Mouse (Mus musculus) monocyte, adult 2 months (primary cell): ENCODE measurements around the gene Nob1.

Source experiments
- DNase-seq, 2 experiments: peaks; one replicate each; pipeline ENCODE4 v3.0.0; 2022; ENCODE audit warnings: low spot score in 2 of 2, low read depth in 1 of 2

Nob1 gene

DNA sequence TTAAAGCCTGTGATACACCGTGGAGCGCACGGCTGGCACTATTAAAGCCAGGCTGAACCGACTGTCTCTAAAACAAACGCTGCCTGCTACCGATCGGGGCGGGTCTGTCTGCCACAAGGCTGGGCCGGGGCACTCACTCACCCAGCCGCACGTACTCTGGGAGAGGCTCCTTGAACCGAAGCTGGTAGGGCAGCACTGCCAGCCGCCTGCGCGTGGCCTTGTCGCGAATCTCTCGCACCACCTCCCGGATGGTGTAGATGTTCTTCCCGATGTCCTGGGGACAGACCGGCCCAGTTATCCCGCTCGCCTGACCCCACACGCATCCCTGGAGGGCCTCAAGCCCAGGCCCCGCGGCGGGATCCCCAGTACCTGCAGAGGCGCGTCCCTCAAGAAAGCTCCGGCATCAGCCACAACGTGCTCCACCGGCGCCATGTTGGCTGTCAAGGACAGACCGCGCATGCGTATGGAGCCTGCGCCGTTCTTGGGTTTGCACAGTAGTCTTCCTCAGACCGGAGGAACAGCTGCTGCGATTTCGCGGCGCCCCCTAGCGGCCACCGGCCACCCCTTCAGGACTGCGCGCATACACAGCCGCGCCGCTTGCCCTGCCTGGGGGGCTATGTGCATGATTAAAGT is at the start of gene Nob1:
Gene Nob1, minus strand, starts transcription at position 455 of the 633 bp plus-strand sequence.
- peak; percentile 85 to 91 for DNase-seq

GRCm38 (mm10) chr8:107473369-107473768 is 48.5 kb upstream of the Nob1 start:
- no peak for DNase-seq

DNA sequence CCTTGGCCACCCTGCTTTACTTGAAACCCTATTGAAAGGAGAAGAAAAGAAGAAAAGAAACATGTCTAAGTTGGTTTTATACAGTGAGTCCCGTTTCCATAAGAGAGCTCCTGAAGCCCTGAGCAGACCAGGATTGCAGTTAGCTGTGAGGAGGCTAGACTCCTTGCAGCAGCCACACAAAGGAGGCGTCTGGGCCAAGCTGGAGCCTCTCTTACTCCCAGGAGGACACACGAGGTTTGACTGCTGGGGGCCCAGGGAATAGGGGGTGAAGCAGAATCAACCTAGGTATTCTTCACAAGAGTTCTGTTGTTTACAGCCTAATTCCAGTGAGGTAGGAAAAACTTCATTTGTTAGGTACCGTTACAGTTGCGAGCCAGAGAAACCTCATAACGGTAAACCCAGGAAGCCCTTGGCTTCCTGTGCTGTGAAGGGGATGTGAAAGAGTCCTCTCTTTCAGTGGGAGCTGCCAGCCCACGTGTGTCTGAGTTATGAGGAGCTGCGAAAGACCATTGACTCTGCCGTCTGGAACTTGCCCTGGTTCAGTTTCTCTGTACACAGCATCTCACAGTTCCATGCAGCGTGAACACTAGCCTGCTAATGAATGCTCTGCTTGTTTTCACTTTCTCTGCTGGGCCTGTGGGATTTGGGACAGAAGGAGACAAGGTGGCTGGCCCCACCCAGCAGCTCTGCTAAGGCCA is 47.7 kb upstream of the Nob1 start:
- DNase-seq = no peak

DNA sequence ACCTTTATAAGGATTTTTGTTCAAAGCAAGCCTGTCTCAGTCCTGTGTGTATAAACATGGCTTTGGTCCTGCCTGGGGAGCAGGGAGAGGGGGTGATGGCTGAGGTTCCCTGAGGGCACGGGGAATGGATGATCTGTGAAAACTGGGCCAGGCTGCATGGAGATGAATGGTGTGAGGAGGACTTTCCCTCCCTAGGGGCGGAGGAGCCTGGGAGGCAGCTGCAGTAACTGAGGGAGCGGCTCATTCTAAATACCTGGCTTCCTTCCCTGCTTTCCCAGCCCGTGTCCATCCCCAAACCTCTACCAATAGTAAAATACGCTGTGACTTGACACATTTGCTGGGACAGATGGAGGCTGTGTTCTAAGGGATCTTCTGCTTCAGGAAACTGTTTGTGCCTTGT is 45.5 kb upstream of the Nob1 start:
- DNase-seq = no peak

DNA sequence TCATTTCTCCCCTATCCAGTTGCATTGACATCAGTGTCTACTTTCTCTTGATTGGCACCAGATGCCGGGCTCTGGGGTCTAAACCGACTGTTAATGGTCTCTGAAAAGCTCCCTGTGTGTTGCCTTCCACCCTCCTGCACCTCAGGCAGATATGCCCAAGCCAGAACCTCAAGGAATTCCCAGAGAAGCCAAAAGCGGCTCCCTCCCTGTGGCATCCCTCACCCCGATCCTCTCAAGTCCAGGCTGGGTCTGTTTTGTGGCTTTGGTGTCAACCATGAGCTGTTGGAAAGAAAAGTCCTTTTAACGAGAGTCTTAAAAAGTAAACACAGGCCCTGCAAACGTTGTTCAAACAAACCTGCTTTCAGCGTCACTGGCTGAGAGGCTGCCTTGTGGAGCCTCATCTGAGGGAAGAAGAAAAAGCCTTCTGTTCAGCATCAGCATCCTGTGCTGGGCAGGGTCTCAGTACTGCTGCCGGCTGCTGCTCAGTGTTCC is 44.0 kb upstream of the Nob1 start:
- DNase-seq = no peak

- no peak for DNase-seq
These were observed 41.8 kb upstream of the Nob1 start for GRCm38 (mm10) chr8:107466642-107467041.

DNA sequence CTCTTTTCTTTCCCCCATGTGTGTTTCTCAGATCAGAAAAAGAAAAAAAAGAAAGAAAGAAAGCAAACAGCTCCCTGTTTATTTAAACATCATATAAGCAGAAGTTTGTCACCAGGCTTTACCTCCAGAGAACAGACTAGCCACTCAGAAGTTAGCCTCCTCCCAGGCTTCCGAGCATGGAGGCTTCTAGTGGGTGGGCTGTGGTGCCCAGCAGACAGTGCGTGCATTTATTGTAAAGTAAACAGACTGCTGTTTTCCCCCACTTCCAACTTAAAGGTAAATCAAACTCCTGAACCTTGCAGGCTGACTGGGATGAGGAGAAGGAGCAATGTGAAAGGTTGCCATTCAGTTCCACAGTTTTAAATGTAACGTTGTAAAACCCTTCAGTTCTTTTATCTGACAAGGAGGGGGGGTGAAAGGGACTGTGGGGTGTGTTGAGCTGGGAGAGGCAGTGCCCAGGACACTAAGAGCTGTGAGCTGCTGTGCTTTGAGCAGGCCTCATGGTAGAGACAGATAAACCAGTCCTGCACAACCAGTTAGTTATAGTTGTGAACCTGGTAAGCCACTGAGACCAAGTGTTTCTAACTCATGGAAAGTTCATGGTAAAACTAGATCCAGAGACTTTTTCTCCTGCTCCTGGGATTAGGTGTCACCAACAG is 40.6 kb upstream of the Nob1 start:
- no peak for DNase-seq

GRCm38 (mm10) chr8:107462423-107462822 is 37.6 kb upstream of the Nob1 start:
- no peak for DNase-seq

DNA sequence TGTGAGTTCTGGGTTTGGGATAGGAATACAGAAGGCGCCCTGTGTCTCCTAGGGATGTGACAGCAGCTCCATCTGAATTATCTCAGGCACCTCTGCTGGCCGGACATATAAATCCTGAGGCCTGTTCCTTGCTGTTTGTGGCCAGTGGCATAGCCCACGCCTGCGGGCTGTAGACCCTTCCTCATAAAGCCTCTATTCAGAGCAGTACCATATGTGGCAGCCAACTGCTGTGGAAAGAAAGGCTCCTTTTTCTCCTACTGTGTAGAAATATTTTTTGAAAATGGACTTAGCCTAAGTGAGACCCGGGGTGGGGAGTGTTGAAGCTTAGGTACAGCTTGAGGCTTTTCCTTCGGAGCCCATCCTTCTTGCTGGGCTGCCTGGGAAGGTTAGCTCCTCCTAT is 33.4 kb upstream of the Nob1 start:
- no peak for DNase-seq

DNA sequence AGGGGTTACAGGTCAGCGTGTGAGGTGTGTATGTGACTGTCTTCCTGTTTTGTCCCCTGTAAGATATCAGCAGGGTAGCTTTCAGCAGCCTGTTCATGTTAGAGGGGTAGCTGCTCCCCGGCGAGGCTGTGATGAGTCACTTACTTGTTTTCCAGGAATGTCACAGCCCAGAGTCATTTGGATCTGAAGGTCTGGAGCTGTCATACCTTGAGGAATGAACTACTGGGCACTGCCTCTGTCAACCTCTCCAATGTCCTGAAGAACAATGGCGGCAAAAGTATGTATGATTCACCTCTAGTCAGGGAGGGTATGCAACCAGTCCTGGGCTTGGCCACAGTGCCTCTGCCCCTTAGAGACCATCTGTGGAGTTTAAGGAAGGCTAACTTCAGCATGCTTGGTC is 32.9 kb upstream of the Nob1 start:
- no peak for DNase-seq

DNA sequence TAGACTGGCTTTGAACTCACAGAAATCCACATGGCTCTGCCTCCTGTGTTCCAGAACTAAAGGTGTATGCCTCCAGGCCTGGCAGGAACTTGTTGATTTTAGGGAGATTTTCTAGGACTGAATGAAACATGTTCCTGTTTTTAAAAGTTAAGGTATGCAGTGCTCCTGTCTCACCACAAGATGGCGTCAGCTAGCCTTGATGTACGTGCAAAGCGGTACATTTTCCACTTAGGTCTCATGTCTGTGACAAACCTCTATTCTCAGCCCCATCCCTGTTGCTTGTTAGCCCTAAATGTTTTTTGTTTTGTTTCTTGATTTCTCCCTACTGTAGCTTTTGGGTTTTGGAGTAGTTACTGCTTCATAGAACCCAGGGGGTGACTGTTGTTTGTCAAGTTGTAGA is 30.4 kb upstream of the Nob1 start:
- peak in 1 of 2 experiments; percentile 18 for DNase-seq

DNA sequence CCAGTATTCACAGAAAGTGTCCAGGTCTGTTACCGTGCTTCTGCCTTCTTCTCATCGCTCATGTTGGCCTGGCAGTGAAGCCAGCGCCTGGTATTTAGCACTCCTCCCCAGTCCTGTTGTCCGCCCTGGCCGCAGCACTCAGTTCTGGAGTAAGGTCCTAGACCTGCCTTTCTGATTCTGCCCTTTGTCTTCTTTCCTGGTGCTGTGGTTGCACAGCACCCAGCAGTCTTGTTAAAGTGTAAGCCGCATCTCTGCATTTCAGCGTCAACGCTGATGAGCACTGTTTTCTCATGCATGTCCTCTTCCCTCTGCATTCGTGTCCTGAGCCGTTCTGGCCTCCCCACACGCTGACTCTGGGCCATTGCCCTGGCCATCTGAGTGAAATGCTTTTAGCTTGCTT is 28.5 kb upstream of the Nob1 start:
- DNase-seq = no peak

- DNase-seq = no peak
These were observed 26.7 kb upstream of the Nob1 start for GRCm38 (mm10) chr8:107451414-107452066.

DNA sequence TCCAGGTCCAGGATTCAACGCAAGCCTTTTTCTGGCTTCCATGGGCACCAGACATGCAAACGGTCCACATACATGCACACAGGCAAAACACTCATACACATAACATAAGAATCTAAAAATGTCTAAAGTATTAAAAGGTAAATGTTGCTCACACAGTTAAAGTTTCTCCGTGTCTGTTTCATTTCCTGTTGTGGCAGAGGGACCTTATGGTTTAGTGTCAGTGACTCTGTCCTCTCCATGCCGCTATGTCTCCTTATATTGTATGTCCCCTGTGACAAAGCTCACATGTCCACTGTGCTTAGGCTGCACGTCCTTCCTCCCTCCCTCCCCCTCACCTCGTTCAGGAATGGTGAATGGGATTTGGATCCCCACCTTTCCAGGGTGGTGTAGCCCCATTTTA is 24.8 kb upstream of the Nob1 start:
- no peak for DNase-seq

GRCm38 (mm10) chr8:107449130-107449529 is 24.3 kb upstream of the Nob1 start:
- DNase-seq = no peak

- DNase-seq = no peak
These were observed 23.6 kb upstream of the Nob1 start for GRCm38 (mm10) chr8:107448382-107448889.

- DNase-seq = no peak
These were observed 22.9 kb upstream of the Nob1 start for GRCm38 (mm10) chr8:107447713-107448112.

GRCm38 (mm10) chr8:107444626-107445025 is 19.8 kb upstream of the Nob1 start:
- DNase-seq = no peak

- no peak for DNase-seq
These were observed 15.2 kb upstream of the Nob1 start for GRCm38 (mm10) chr8:107439880-107440625.

- no peak for DNase-seq
These were observed 12.9 kb upstream of the Nob1 start for GRCm38 (mm10) chr8:107437711-107438110.
